Mouse (Mus musculus) lung, adult 2 months (tissue): Measurements from ENCODE around the gene Pitpnm3.

Source experiments
- CTCF ChIP-seq: fragments of 200-500 bp; IDR thresholded peaks from 2 replicates; pipeline ENCODE4 v1.5.1; 2011; ENCODE audit warnings: mild to moderate bottlenecking, low read length, control low read depth; ENCODE audit not compliant: insufficient read depth
- POLR2A ChIP-seq: fragments of 200-500 bp; IDR thresholded peaks from 2 replicates; pipeline ENCODE4 v1.6.1; 2011; ENCODE audit warnings: low read depth, mild to moderate bottlenecking, control low read depth, low read length, borderline replicate concordance; ENCODE audit errors: extremely low read depth

- TF ChIP-seq CTCF (no peak), POLR2A (no peak)
Measured at GRCm38 (mm10) chr11:72074230-72074629, 61.3 kb downstream of the Pitpnm3 start.
